Mouse (Mus musculus) intestine, postnatal 0 days (tissue): ENCODE measurements around the gene Vac14. TPM values are rescaled to one million over a fixed set of nuclear protein-coding genes. Genes with fewer than 3 reads are reported as not detected.
A peak's percentile ranks its signal among the peaks of the same experiment; 100 is the strongest.
"Not testable (repeated sequence)": the region's sequence is repeated elsewhere in the genome, so short reads cannot be mapped to it uniquely, and the experiment has no call there.

ENCODE experiments used
- ATAC-seq: fragments of 200-750 bp; cut with Nextera tagmentation; 2 replicates; pipeline ENCODE4 v1.8.0; 2017; ENCODE audit warnings: mild to moderate bottlenecking, moderate TSS enrichment, moderate library complexity
- H3K27ac ChIP-seq: fragments of 300-500 bp; sonication (generic); 2 replicates; pipeline ENCODE4 v1.5.1; 2014; ENCODE audit warnings: mild to moderate bottlenecking, low read depth, low read length, moderate library complexity
- H3K27me3 ChIP-seq: fragments of 300-500 bp; sonication (generic); replicated peaks from 2 replicates; pipeline ENCODE4 v1.6.1; 2014; ENCODE audit warnings: low read length, mixed read lengths; ENCODE audit not compliant: control insufficient read depth, insufficient read depth
- H3K36me3 ChIP-seq: fragments of 300-500 bp; sonication (generic); 2 replicates; pipeline ENCODE4 v1.6.1; 2014; ENCODE audit warnings: mild to moderate bottlenecking, moderate library complexity; ENCODE audit not compliant: control insufficient read depth, insufficient read depth
- H3K4me1 ChIP-seq: fragments of 300-500 bp; sonication (generic); replicated peaks from 2 replicates; pipeline ENCODE4 v1.6.1; 2014; ENCODE audit warnings: antibody characterized with exemption, low read length, mixed read lengths; ENCODE audit not compliant: control insufficient read depth, insufficient read depth
- H3K4me2 ChIP-seq: fragments of 300-500 bp; sonication (generic); replicated peaks from 2 replicates; pipeline ENCODE4 v1.6.1; 2014; ENCODE audit warnings: low read depth, mild to moderate bottlenecking, moderate library complexity
- H3K4me3 ChIP-seq: fragments of 300-500 bp; sonication (generic); 2 replicates; pipeline ENCODE4 v1.5.1; 2014; ENCODE audit warnings: low read depth, low read length
- H3K9ac ChIP-seq: fragments of 300-500 bp; sonication (generic); 2 replicates; pipeline ENCODE4 v1.6.1; 2014; ENCODE audit warnings: mild to moderate bottlenecking, low read depth, low read length
- H3K9me3 ChIP-seq: fragments of 300-500 bp; sonication (generic); 2 replicates; pipeline ENCODE4 v1.6.1; 2016; ENCODE audit warnings: mixed run types; ENCODE audit not compliant: control insufficient read depth
- CTCF ChIP-seq: sonication (generic); IDR thresholded peaks from 2 replicates; pipeline ENCODE4 v1.5.1; 2016; ENCODE audit warnings: low read depth, mild to moderate bottlenecking, control low read depth, antibody characterized with exemption, moderate library complexity
- WGBS: fragments of 180-500 bp; shearing (Covaris S2); extraction: QIAGEN DNeasy Blood & Tissue Kit; methylation state at CpG from one replicate; pipeline ENCODE4 v1.1.7; 2014; 5-methylcytosine and 5-hydroxymethylcytosine counted together
- polyA plus RNA-seq: library from polyadenylated mRNA; unstranded; fragments of >200 nt; fragmentation: Nextera tagmentation; extraction: Ambion mirVana; gene quantifications from 2 replicates; pipeline ENCODE4 v1.2.1, GENCODE M21; 2015

Gene Vac14
- polyA plus RNA-seq, 1 experiment from 2014 or later: 14.8 TPM

- Histone ChIP-seq H3K4me3 (no peak overlapping the region), H3K9me3 (no peaks in the 10 kb centered on the region), H3K27ac (no peak overlapping the region), H3K36me3 (peaks cover 9% of the 10 kb centered on the region; the same call in 1 of the 2 replicates), H3K4me2 (no peak overlapping the region), H3K9ac (no peak overlapping the region), H3K4me1 (no peaks in the 10 kb centered on the region), H3K27me3 (no peaks in the 10 kb centered on the region)
- 68% methylated on average over 7 of the region's 7 CpGs for WGBS
- ATAC-seq: no peak
- no peak for TF ChIP-seq CTCF
Observed at GRCm38 (mm10) chr8:110664202-110664896, 46.0 kb downstream of the Vac14 start.

GRCm38 (mm10) chr8:110665000-110665399 is 46.6 kb downstream of the Vac14 start:
- peaks cover 9% of the 10 kb centered on the region; the same call in 1 of the 2 replicates for H3K36me3 ChIP-seq
- H3K27me3 ChIP-seq: no peaks in the 10 kb centered on the region
- no peak overlapping the region for H3K9ac ChIP-seq
- H3K27ac ChIP-seq: no peak overlapping the region
- no peak overlapping the region for H3K4me3 ChIP-seq
- H3K4me1 ChIP-seq: no peaks in the 10 kb centered on the region
- no peak overlapping the region for H3K4me2 ChIP-seq
- 86% methylated on average over 3 of the region's 3 CpGs for WGBS
- no peak for TF ChIP-seq CTCF
- no peak for ATAC-seq
- no peaks in the 10 kb centered on the region for H3K9me3 ChIP-seq

- not testable (repeated sequence) for H3K27ac ChIP-seq, H3K4me2 ChIP-seq, H3K9me3 ChIP-seq, H3K4me3 ChIP-seq, ATAC-seq, H3K4me1 ChIP-seq, H3K9ac ChIP-seq, H3K27me3 ChIP-seq
- WGBS: 61% methylated on average over 8 of the region's 8 CpGs
- peaks cover 15% of the 10 kb centered on the region; the same call in 1 of the 2 replicates for H3K36me3 ChIP-seq
Observed at GRCm38 (mm10) chr8:110667590-110668177, 49.3 kb downstream of the Vac14 start.

- 49% methylated on average over 8 of the region's 8 CpGs for WGBS
- Histone ChIP-seq H3K4me3 (no peak overlapping the region), H3K36me3 (peaks cover 32% of the 10 kb centered on the region), H3K4me1 (0 out of 2 replicates have a peak, but pooled peaks cover 4% of the 10 kb centered on the region), H3K27me3 (no peaks in the 10 kb centered on the region), H3K27ac (no peak overlapping the region), H3K9me3 (no peaks in the 10 kb centered on the region), H3K9ac (no peak overlapping the region), H3K4me2 (no peak overlapping the region)
- no peak for ATAC-seq
- TF ChIP-seq CTCF: 0 out of 2 replicates have a peak, but pooled peaks have one; percentile 1
Observed at GRCm38 (mm10) chr8:110669932-110670628, 51.7 kb downstream of the Vac14 start.

GRCm38 (mm10) chr8:110671309-110671708 is 52.9 kb downstream of the Vac14 start:
- Histone ChIP-seq H3K36me3 (peaks cover 33% of the 10 kb centered on the region), H3K9ac (no peak overlapping the region), H3K27ac (no peak overlapping the region), H3K4me2 (no peak overlapping the region), H3K9me3 (no peaks in the 10 kb centered on the region), H3K4me3 (no peak overlapping the region), H3K4me1 (0 out of 2 replicates have a peak, but pooled peaks cover 4% of the 10 kb centered on the region), H3K27me3 (no peaks in the 10 kb centered on the region)
- no peak for ATAC-seq
- WGBS: 86% methylated on average over 6 of the region's 6 CpGs
- TF ChIP-seq CTCF: no peak

- TF ChIP-seq CTCF: no peak
Observed at GRCm38 (mm10) chr8:110672133-110672532, 53.7 kb downstream of the Vac14 start.

More at GRCm38 (mm10) chr8:110672133-110672532, 53.7 kb downstream of the Vac14 start:
- H3K27ac ChIP-seq: no peak overlapping the region
- no peak overlapping the region for H3K9ac ChIP-seq
- peaks cover 38% of the 10 kb centered on the region for H3K36me3 ChIP-seq
- H3K27me3 ChIP-seq: no peaks in the 10 kb centered on the region
- 0 out of 2 replicates have a peak, but pooled peaks cover 4% of the 10 kb centered on the region for H3K4me1 ChIP-seq
- no peak overlapping the region for H3K4me3 ChIP-seq
- H3K4me2 ChIP-seq: no peak overlapping the region
- WGBS: 85% methylated on average over 2 of the region's 2 CpGs
- ATAC-seq: no peak
- H3K9me3 ChIP-seq: no peaks in the 10 kb centered on the region
